Comparison of ENCODE assay signal across 51 mouse cellular contexts in genomic region chr5:110313127-110313526, GRCm38 (mm10). TPM values are rescaled to one million over a fixed set of nuclear protein-coding genes. Genes with fewer than 3 reads are reported as not detected.
"Had no signal": no experiment of that assay in that cellular context is flagged by ENCODE, and none has a peak within 500 bp of the region (broad histone marks: within the 10 kb centered on the region; RNA-seq: fewer than 3 reads in every experiment).

No protein-coding gene starts in this region.

- H3K27ac ChIP-seq: heart, embryonic 10.5 days; heart, embryonic 13.5 days; heart, embryonic 15.5 days; hindbrain, embryonic 10.5 days; hindbrain, embryonic 12.5 days; hindbrain, embryonic 13.5 days; hindbrain, embryonic 14.5 days; hindbrain, embryonic 15.5 days; hindbrain, postnatal 0 days; intestine, embryonic 15.5 days; kidney, embryonic 15.5 days; kidney, postnatal 0 days; layer of hippocampus, adult 2 months; left cerebral cortex, adult 2 months had no signal

- H3K9me3 ChIP-seq: heart, embryonic 10.5 days; heart, embryonic 12.5 days; heart, embryonic 13.5 days; heart, embryonic 15.5 days; hindbrain, embryonic 10.5 days; hindbrain, embryonic 12.5 days; hindbrain, embryonic 13.5 days; hindbrain, embryonic 15.5 days; intestine, embryonic 15.5 days; kidney, embryonic 15.5 days had no signal

- H3K4me3 ChIP-seq: heart, embryonic 10.5 days; heart, embryonic 12.5 days; heart, embryonic 13.5 days; heart, embryonic 15.5 days; hindbrain, embryonic 10.5 days; hindbrain, embryonic 12.5 days; hindbrain, embryonic 13.5 days; hindbrain, embryonic 15.5 days; intestine, embryonic 15.5 days; kidney, embryonic 15.5 days; layer of hippocampus, adult 2 months; left cerebral cortex, adult 2 months had no signal

- H3K4me2 ChIP-seq: heart, embryonic 11.5 days; heart, embryonic 12.5 days; heart, embryonic 13.5 days; heart, embryonic 15.5 days; hindbrain, embryonic 12.5 days; hindbrain, embryonic 13.5 days; hindbrain, embryonic 14.5 days; hindbrain, embryonic 15.5 days; intestine, embryonic 15.5 days; kidney, embryonic 15.5 days had no signal

- H3K9ac ChIP-seq: heart, embryonic 12.5 days; heart, embryonic 13.5 days; heart, embryonic 15.5 days; hindbrain, embryonic 12.5 days; hindbrain, embryonic 13.5 days; hindbrain, embryonic 14.5 days; hindbrain, embryonic 15.5 days; intestine, embryonic 15.5 days; kidney, embryonic 15.5 days had no signal

- H3K4me1 ChIP-seq: heart, embryonic 10.5 days; heart, embryonic 12.5 days; heart, embryonic 13.5 days; heart, embryonic 15.5 days; hindbrain, embryonic 10.5 days; hindbrain, embryonic 12.5 days; hindbrain, embryonic 13.5 days; hindbrain, embryonic 15.5 days; intestine, embryonic 15.5 days; kidney, embryonic 15.5 days had no signal

- DNase-seq: heart, postnatal 10 days; heart, postnatal 14 days; heart, postnatal 36 days; kidney, adult 18-20 months; kidney, adult 2 months; kidney, adult 8-10 months; kidney, adult 9 months; kidney, postnatal 10 days; kidney, postnatal 14 days; kidney, postnatal 25 days; kidney, postnatal 36 days; kidney, postnatal 4 days; layer of hippocampus, adult 9-11 months; layer of hippocampus, postnatal 36 days had no signal

- H3K27me3 ChIP-seq: heart, embryonic 12.5 days; heart, embryonic 13.5 days; heart, embryonic 15.5 days; hindbrain, embryonic 12.5 days; hindbrain, embryonic 13.5 days; hindbrain, embryonic 15.5 days; intestine, embryonic 15.5 days; kidney, embryonic 15.5 days had no signal

RNA-seq across cellular contexts. Expression of gene P2rx2, which starts 29.9 kb away (rescaled TPM):
- total RNA-seq: heart, postnatal 10 days; heart, postnatal 14 days; heart, postnatal 25 days; heart, postnatal 36 days; layer of hippocampus, adult 18-20 months; layer of hippocampus, adult 2 months had no signal
- polyA plus RNA-seq: heart, embryonic 12.5 days; heart, embryonic 14.5 days; heart, postnatal 0 days; inflammation-experienced regulatory T-cells, adult 6 months had no signal

RNA-seq across cellular contexts. Expression of gene Lrcol1, which starts 31.4 kb away (rescaled TPM):
- total RNA-seq: heart, postnatal 10 days; heart, postnatal 14 days; heart, postnatal 25 days; heart, postnatal 36 days; hematopoietic stem cell, adult 5-6 weeks; hindbrain, postnatal 0 days; layer of hippocampus, adult 18-20 months; layer of hippocampus, adult 2 months; layer of hippocampus, adult 8-10 months; layer of hippocampus, postnatal 10 days; layer of hippocampus, postnatal 14 days; layer of hippocampus, postnatal 25 days; layer of hippocampus, postnatal 36 days; left cerebral cortex, adult 18-20 months; left cerebral cortex, adult 2 months; left cerebral cortex, adult 8-10 months had no signal
- polyA plus RNA-seq: heart, embryonic 10.5 days; heart, embryonic 11.5 days; heart, embryonic 12.5 days; heart, embryonic 13.5 days; heart, embryonic 14.5 days; heart, embryonic 15.5 days; heart, embryonic 16.5 days; heart, postnatal 0 days; hindbrain, embryonic 10.5 days; hindbrain, embryonic 11.5 days; hindbrain, embryonic 12.5 days; hindbrain, embryonic 13.5 days; hindbrain, embryonic 14.5 days; hindbrain, embryonic 15.5 days; hindbrain, embryonic 16.5 days; intestine, embryonic 14.5 days; intestine, embryonic 15.5 days; intestine, embryonic 16.5 days; intestine, postnatal 0 days; kidney, adult 2 months; kidney, embryonic 14.5 days; kidney, embryonic 15.5 days; kidney, embryonic 16.5 days; kidney, postnatal 0 days; large intestine, adult 2 months had no signal
